Mouse (Mus musculus): ENCODE results near the gene Mdga1.

The Mdga1 gene

GRCm38 (mm10) chr17:29886655-29887251, 83.1 kb downstream of the Mdga1 start:
- DNase-seq (ENCODE audit: low read depth, low spot score), result no peak

- DNase-seq (ENCODE audit: low read depth, low spot score), result peak; percentile 47
Observed at GRCm38 (mm10) chr17:29886061-29886460, 83.8 kb downstream of the Mdga1 start.

- DNase-seq (ENCODE audit: low read depth, low spot score), result no peak
Observed at GRCm38 (mm10) chr17:29884596-29884995, 85.3 kb downstream of the Mdga1 start.

GRCm38 (mm10) chr17:29883351-29883750, 86.5 kb downstream of the Mdga1 start:
- no peak for DNase-seq (ENCODE audit: low read depth, low spot score)

GRCm38 (mm10) chr17:29882885-29883284, 87.0 kb downstream of the Mdga1 start:
- DNase-seq (ENCODE audit: low read depth, low spot score), result no peak

- DNase-seq (ENCODE audit: low read depth, low spot score), result no peak
Observed at GRCm38 (mm10) chr17:29880251-29880650, 89.6 kb downstream of the Mdga1 start.

GRCm38 (mm10) chr17:29878990-29879389, 90.9 kb downstream of the Mdga1 start:
- no peak for DNase-seq (ENCODE audit: low read depth, low spot score)

- no peak for DNase-seq (ENCODE audit: low read depth, low spot score)
Observed at GRCm38 (mm10) chr17:29874082-29874679, 95.7 kb downstream of the Mdga1 start.

- no peak for DNase-seq (ENCODE audit: low read depth, low spot score)
Observed at GRCm38 (mm10) chr17:29873580-29874015, 96.3 kb downstream of the Mdga1 start.

- no peak for DNase-seq (ENCODE audit: low read depth, low spot score)
Observed at GRCm38 (mm10) chr17:29870316-29870715, 99.6 kb downstream of the Mdga1 start.

- DNase-seq (ENCODE audit: low read depth, low spot score), result no peak
Observed at GRCm38 (mm10) chr17:29865914-29866313, 104.0 kb downstream of the Mdga1 start.

GRCm38 (mm10) chr17:29864440-29864839, 105.4 kb downstream of the Mdga1 start:
- DNase-seq (ENCODE audit: low read depth, low spot score), result no peak

- no peak for DNase-seq (ENCODE audit: low read depth, low spot score)
Observed at GRCm38 (mm10) chr17:29859788-29860283, 110.1 kb downstream of the Mdga1 start.

GRCm38 (mm10) chr17:29858764-29859163, 111.1 kb downstream of the Mdga1 start:
- DNase-seq (ENCODE audit: low read depth, low spot score), result no peak

GRCm38 (mm10) chr17:29855702-29856580, 113.9 kb downstream of the Mdga1 start:
- DNase-seq (ENCODE audit: low read depth, low spot score), result no peak

GRCm38 (mm10) chr17:29854835-29855234, 115.1 kb downstream of the Mdga1 start:
- DNase-seq (ENCODE audit: low read depth, low spot score), result no peak

GRCm38 (mm10) chr17:29854388-29854787, 115.5 kb downstream of the Mdga1 start:
- no peak for DNase-seq (ENCODE audit: low read depth, low spot score)

GRCm38 (mm10) chr17:29852846-29853486, 116.9 kb downstream of the Mdga1 start:
- DNase-seq (ENCODE audit: low read depth, low spot score), result no peak

- no peak for DNase-seq (ENCODE audit: low read depth, low spot score)
Observed at GRCm38 (mm10) chr17:29849436-29849797, 120.5 kb downstream of the Mdga1 start.

GRCm38 (mm10) chr17:29848793-29849435, 121.0 kb downstream of the Mdga1 start:
- peak; percentile 36 for DNase-seq (ENCODE audit: low read depth, low spot score)

- no peak for DNase-seq (ENCODE audit: low read depth, low spot score)
Observed at GRCm38 (mm10) chr17:29847291-29847690, 122.6 kb downstream of the Mdga1 start.
